Mouse (Mus musculus): Measurements from ENCODE around the gene Mag. TPM values are rescaled to one million over a fixed set of nuclear protein-coding genes. Genes with fewer than 3 reads are reported as not detected.

The Mag gene
- polyA plus RNA-seq, 1 experiment from 2014 or later, result 0.28 TPM

GRCm38 (mm10) chr7:30916713-30917112 is 2.0 kb upstream of the Mag start:
- H3K27ac ChIP-seq (ENCODE audit: low read length), result no peak overlapping the region
- no peak overlapping the region for H3K4me3 ChIP-seq (ENCODE audit: low read length)
- no peak for ATAC-seq (ENCODE audit: low read depth)
- no peaks in the 10 kb centered on the region for H3K9me3 ChIP-seq (ENCODE audit: control insufficient read depth, low read length)
- H3K4me1 ChIP-seq (replicated peaks; ENCODE audit: control insufficient read depth, insufficient read depth, low read length), result peaks cover 4% of the 10 kb centered on the region; the same call in 1 of the 2 replicates
- H3K27me3 ChIP-seq (ENCODE audit: control insufficient read depth, insufficient read depth, low read depth, low read length), result no peaks in the 10 kb centered on the region
- H3K9ac ChIP-seq (ENCODE audit: low read length), result no peak overlapping the region
- WGBS, result 27% methylated on average over 6 of the region's 6 CpGs
- H3K4me2 ChIP-seq (ENCODE audit: low read depth, low read length), result no peak overlapping the region
- no peaks in the 10 kb centered on the region for H3K36me3 ChIP-seq (ENCODE audit: control insufficient read depth, insufficient read depth, low read length)

GRCm38 (mm10) chr7:30909773-30910172 is 4.9 kb downstream of the Mag start:
- Histone ChIP-seq H3K4me3 (ENCODE audit: low read length) (no peak overlapping the region), H3K9ac (ENCODE audit: low read length) (no peak overlapping the region), H3K27ac (ENCODE audit: low read length) (no peak overlapping the region), H3K27me3 (ENCODE audit: control insufficient read depth, insufficient read depth, low read depth, low read length) (peaks cover 3% of the 10 kb centered on the region; the same call in 1 of the 2 replicates), H3K36me3 (ENCODE audit: control insufficient read depth, insufficient read depth, low read length) (no peaks in the 10 kb centered on the region), H3K4me1 (replicated peaks; ENCODE audit: control insufficient read depth, insufficient read depth, low read length) (peaks cover 7% of the 10 kb centered on the region; the same call in 1 of the 2 replicates), H3K9me3 (ENCODE audit: control insufficient read depth, low read length) (no peaks in the 10 kb centered on the region), H3K4me2 (ENCODE audit: low read depth, low read length) (no peak overlapping the region)
- WGBS, result 75% methylated on average over 6 of the region's 6 CpGs
- no peak for ATAC-seq (ENCODE audit: low read depth)

- no peaks in the 10 kb centered on the region for H3K9me3 ChIP-seq (ENCODE audit: control insufficient read depth, low read length)
- no peaks in the 10 kb centered on the region for H3K36me3 ChIP-seq (ENCODE audit: control insufficient read depth, insufficient read depth, low read length)
- H3K27me3 ChIP-seq (ENCODE audit: control insufficient read depth, insufficient read depth, low read depth, low read length), result peaks cover 3% of the 10 kb centered on the region; the same call in 1 of the 2 replicates
- H3K4me1 ChIP-seq (replicated peaks; ENCODE audit: control insufficient read depth, insufficient read depth, low read length), result peaks cover 7% of the 10 kb centered on the region; the same call in 1 of the 2 replicates
- H3K27ac ChIP-seq (ENCODE audit: low read length), result no peak overlapping the region
- H3K9ac ChIP-seq (ENCODE audit: low read length), result peak overlapping the region; percentile 19; the same call in 1 of the 2 replicates
- peak overlapping the region; percentile 56 for H3K4me2 ChIP-seq (ENCODE audit: low read depth, low read length)
- WGBS, result 17% methylated on average over 17 of the region's 17 CpGs
- H3K4me3 ChIP-seq (ENCODE audit: low read length), result peak overlapping the region; percentile 32
- ATAC-seq (ENCODE audit: low read depth), result no peak; the same call in 1 of the 2 replicates
Observed at GRCm38 (mm10) chr7:30908992-30909431, 5.7 kb downstream of the Mag start.

- no peak overlapping the region; the same call in 1 of the 2 replicates for H3K9ac ChIP-seq (ENCODE audit: low read length)
- peak; percentile 73; the same call in 1 of the 2 replicates for ATAC-seq (ENCODE audit: low read depth)
- WGBS, result 0% methylated on average over 25 of the region's 26 CpGs
Observed at GRCm38 (mm10) chr7:30908277-30908991, 6.2 kb downstream of the Mag start.

GRCm38 (mm10) chr7:30904042-30904441 is 10.6 kb downstream of the Mag start:
- Histone ChIP-seq H3K27me3 (ENCODE audit: control insufficient read depth, insufficient read depth, low read depth, low read length) (peaks cover 3% of the 10 kb centered on the region; the same call in 1 of the 2 replicates), H3K27ac (ENCODE audit: low read length) (no peak overlapping the region), H3K4me1 (replicated peaks; ENCODE audit: control insufficient read depth, insufficient read depth, low read length) (peaks cover 6% of the 10 kb centered on the region; the same call in 1 of the 2 replicates), H3K9me3 (ENCODE audit: control insufficient read depth, low read length) (no peaks in the 10 kb centered on the region), H3K36me3 (ENCODE audit: control insufficient read depth, insufficient read depth, low read length) (no peaks in the 10 kb centered on the region), H3K4me2 (ENCODE audit: low read depth, low read length) (no peak overlapping the region), H3K9ac (ENCODE audit: low read length) (no peak overlapping the region), H3K4me3 (ENCODE audit: low read length) (no peak overlapping the region)
- ATAC-seq (ENCODE audit: low read depth), result no peak
- 32% methylated on average over 4 of the region's 4 CpGs for WGBS

More at GRCm38 (mm10) chr7:30908277-30908991, 6.2 kb downstream of the Mag start:
- H3K36me3 ChIP-seq (ENCODE audit: control insufficient read depth, insufficient read depth, low read length), result no peaks in the 10 kb centered on the region
- H3K27me3 ChIP-seq (ENCODE audit: control insufficient read depth, insufficient read depth, low read depth, low read length), result peaks cover 3% of the 10 kb centered on the region; the same call in 1 of the 2 replicates
- H3K27ac ChIP-seq (ENCODE audit: low read length), result no peak overlapping the region
- H3K4me2 ChIP-seq (ENCODE audit: low read depth, low read length), result peak overlapping the region; percentile 56
- H3K4me1 ChIP-seq (replicated peaks; ENCODE audit: control insufficient read depth, insufficient read depth, low read length), result peaks cover 7% of the 10 kb centered on the region; the same call in 1 of the 2 replicates
- peak overlapping the region; percentile 32 for H3K4me3 ChIP-seq (ENCODE audit: low read length)
- H3K9me3 ChIP-seq (ENCODE audit: control insufficient read depth, low read length), result no peaks in the 10 kb centered on the region

- Histone ChIP-seq H3K9ac (ENCODE audit: low read length) (no peak overlapping the region), H3K36me3 (ENCODE audit: control insufficient read depth, insufficient read depth, low read length) (no peaks in the 10 kb centered on the region), H3K27me3 (ENCODE audit: control insufficient read depth, insufficient read depth, low read depth, low read length) (no peaks in the 10 kb centered on the region), H3K9me3 (ENCODE audit: control insufficient read depth, low read length) (no peaks in the 10 kb centered on the region), H3K4me1 (replicated peaks; ENCODE audit: control insufficient read depth, insufficient read depth, low read length) (peaks cover 7% of the 10 kb centered on the region; the same call in 1 of the 2 replicates), H3K4me3 (ENCODE audit: low read length) (no peak overlapping the region), H3K27ac (ENCODE audit: low read length) (no peak overlapping the region), H3K4me2 (ENCODE audit: low read depth, low read length) (no peak overlapping the region)
- no peak for ATAC-seq (ENCODE audit: low read depth)
- 72% methylated on average over 3 of the region's 3 CpGs for WGBS
Observed at GRCm38 (mm10) chr7:30895217-30895616, 19.5 kb downstream of the Mag start.

GRCm38 (mm10) chr7:30892515-30892914 is 22.2 kb downstream of the Mag start:
- Histone ChIP-seq H3K27ac (ENCODE audit: low read length) (peak overlapping the region; percentile 61), H3K36me3 (ENCODE audit: control insufficient read depth, insufficient read depth, low read length) (no peaks in the 10 kb centered on the region), H3K9me3 (ENCODE audit: control insufficient read depth, low read length) (no peaks in the 10 kb centered on the region), H3K4me3 (ENCODE audit: low read length) (no peak overlapping the region), H3K4me1 (replicated peaks; ENCODE audit: control insufficient read depth, insufficient read depth, low read length) (peaks cover 4% of the 10 kb centered on the region; the same call in 1 of the 2 replicates), H3K27me3 (ENCODE audit: control insufficient read depth, insufficient read depth, low read depth, low read length) (no peaks in the 10 kb centered on the region), H3K4me2 (ENCODE audit: low read depth, low read length) (no peak overlapping the region), H3K9ac (ENCODE audit: low read length) (0 out of 2 replicates have a peak overlapping the region, but pooled peaks have one; percentile 5)
- peak; percentile 71; the same call in 1 of the 2 replicates for ATAC-seq (ENCODE audit: low read depth)
- 41% methylated on average over 3 of the region's 3 CpGs for WGBS

- H3K27me3 ChIP-seq (ENCODE audit: control insufficient read depth, insufficient read depth, low read depth, low read length), result no peaks in the 10 kb centered on the region
- H3K9me3 ChIP-seq (ENCODE audit: control insufficient read depth, low read length), result no peaks in the 10 kb centered on the region
- no peak overlapping the region for H3K4me2 ChIP-seq (ENCODE audit: low read depth, low read length)
- no peak overlapping the region for H3K9ac ChIP-seq (ENCODE audit: low read length)
- H3K4me3 ChIP-seq (ENCODE audit: low read length), result no peak overlapping the region
- WGBS, result 76% methylated on average over 9 of the region's 9 CpGs
- H3K4me1 ChIP-seq (replicated peaks; ENCODE audit: control insufficient read depth, insufficient read depth, low read length), result peaks cover 4% of the 10 kb centered on the region; the same call in 1 of the 2 replicates
- H3K36me3 ChIP-seq (ENCODE audit: control insufficient read depth, insufficient read depth, low read length), result no peaks in the 10 kb centered on the region
- no peak overlapping the region for H3K27ac ChIP-seq (ENCODE audit: low read length)
- ATAC-seq (ENCODE audit: low read depth), result no peak
Observed at GRCm38 (mm10) chr7:30891746-30892145, 22.9 kb downstream of the Mag start.

- Histone ChIP-seq H3K4me3 (ENCODE audit: low read length) (no peak overlapping the region), H3K27ac (ENCODE audit: low read length) (no peak overlapping the region), H3K27me3 (ENCODE audit: control insufficient read depth, insufficient read depth, low read depth, low read length) (no peaks in the 10 kb centered on the region), H3K36me3 (ENCODE audit: control insufficient read depth, insufficient read depth, low read length) (no peaks in the 10 kb centered on the region), H3K9ac (ENCODE audit: low read length) (no peak overlapping the region), H3K4me2 (ENCODE audit: low read depth, low read length) (no peak overlapping the region), H3K4me1 (replicated peaks; ENCODE audit: control insufficient read depth, insufficient read depth, low read length) (peaks cover 4% of the 10 kb centered on the region; the same call in 1 of the 2 replicates), H3K9me3 (ENCODE audit: control insufficient read depth, low read length) (no peaks in the 10 kb centered on the region)
- WGBS, result 47% methylated on average over 2 of the region's 2 CpGs
- ATAC-seq (ENCODE audit: low read depth), result no peak
Observed at GRCm38 (mm10) chr7:30890681-30891080, 24.0 kb downstream of the Mag start.

All from lung, embryonic 16.5 days (tissue).